Mouse (Mus musculus): ENCODE measurements around the gene Fgfr2.
"Not testable (repeated sequence)": the region's sequence is repeated elsewhere in the genome, so short reads cannot be mapped to it uniquely, and the experiment has no call there.

The Fgfr2 gene

DNA sequence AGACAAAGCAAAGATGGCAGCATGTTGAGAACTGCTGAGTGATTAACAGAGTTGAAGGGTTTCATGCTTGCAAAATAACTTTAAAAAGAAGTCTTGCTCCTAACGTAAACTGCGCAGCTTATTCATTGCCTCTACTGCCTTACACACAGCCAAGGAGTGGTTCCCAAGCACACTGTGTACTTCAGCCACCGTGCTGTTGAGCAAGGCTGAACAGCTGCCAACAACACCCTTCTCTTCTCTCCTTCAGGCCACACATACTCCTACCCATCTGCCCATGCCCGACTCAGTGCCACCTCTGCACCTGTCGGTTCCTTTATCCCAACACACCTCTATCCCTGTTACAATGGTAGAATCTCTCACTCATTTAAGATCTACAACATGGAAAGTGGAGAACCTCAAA lies 2620.1 kb downstream of the Fgfr2 start:
- DNase-seq (ENCODE audit: low read depth, low spot score) = no peak
- no peaks in the 10 kb centered on the region for H3K27me3 ChIP-seq (ENCODE audit: control insufficient read depth, insufficient read depth, low read length, poor library complexity, severe bottlenecking)
- H3K36me3 ChIP-seq (ENCODE audit: control insufficient read depth, insufficient read depth, low read length, poor library complexity, severe bottlenecking) = peaks cover 14% of the 10 kb centered on the region

DNA sequence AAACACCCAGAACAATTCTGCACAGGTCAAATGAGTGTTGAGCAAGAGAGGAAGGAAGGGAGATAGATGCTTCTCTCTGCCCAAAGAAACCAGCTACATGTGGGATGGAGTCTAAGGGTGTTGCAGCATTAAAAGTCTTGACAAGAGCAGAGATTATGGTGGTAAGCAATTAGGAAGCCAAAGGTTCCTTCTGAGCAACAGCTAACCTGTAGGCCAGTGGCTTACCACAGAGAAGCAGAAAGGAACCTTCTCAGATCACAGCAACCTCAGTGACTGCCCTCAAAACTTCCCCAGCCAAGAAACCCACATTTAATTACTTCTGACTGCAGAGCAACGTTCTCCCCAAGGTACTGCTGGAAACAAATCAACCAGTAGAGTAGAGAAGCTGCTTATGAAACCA lies 2621.7 kb downstream of the Fgfr2 start:
- Histone ChIP-seq H3K36me3 (ENCODE audit: control insufficient read depth, insufficient read depth, low read length, poor library complexity, severe bottlenecking) (peaks cover 9% of the 10 kb centered on the region), H3K27me3 (ENCODE audit: control insufficient read depth, insufficient read depth, low read length, poor library complexity, severe bottlenecking) (no peaks in the 10 kb centered on the region)
- DNase-seq (ENCODE audit: low read depth, low spot score) = no peak

DNA sequence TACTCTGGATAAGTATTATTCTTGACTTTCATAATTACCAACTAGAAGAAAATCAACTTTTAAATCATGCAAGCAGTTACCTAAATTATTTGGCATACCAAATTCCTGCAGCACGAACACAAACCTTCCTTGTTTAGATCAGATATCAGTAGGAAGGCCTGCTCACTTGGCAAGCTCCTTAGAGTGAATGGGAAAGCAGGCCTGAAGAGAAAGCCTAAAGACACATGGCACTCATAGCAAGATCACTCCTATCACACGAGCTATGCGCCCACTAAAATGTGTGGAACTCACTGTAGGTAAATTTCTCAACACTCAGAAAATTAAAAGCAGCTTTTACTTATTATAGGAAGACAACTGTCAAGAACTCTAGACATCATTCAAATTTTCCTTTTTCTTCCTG lies 2629.8 kb downstream of the Fgfr2 start:
- Histone ChIP-seq H3K36me3 (ENCODE audit: control insufficient read depth, insufficient read depth, low read length, poor library complexity, severe bottlenecking) (peaks cover 2% of the 10 kb centered on the region; the same call in 1 of the 2 replicates), H3K27me3 (ENCODE audit: control insufficient read depth, insufficient read depth, low read length, poor library complexity, severe bottlenecking) (no peaks in the 10 kb centered on the region)
- no peak for DNase-seq (ENCODE audit: low read depth, low spot score)

DNA sequence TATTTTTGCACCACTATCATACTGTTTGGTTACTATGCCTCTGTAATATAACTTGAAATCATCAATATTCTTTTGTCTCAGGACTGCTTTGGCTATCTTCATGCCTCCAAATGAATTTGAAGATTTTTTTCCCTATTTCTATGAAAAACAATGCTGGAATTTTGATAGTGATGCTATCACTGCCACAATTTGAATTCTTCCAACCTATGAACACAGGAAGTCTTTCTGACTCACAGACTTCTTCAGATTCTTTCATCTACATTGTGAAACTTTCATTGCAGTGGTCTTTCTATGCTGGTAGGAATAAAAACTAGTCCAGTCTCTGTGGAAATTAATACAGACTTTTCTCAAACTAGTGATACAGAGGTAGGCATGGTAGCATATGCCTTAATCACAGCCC lies 2631.1 kb downstream of the Fgfr2 start:
- Histone ChIP-seq H3K27me3 (ENCODE audit: control insufficient read depth, insufficient read depth, low read length, poor library complexity, severe bottlenecking) (no peaks in the 10 kb centered on the region), H3K36me3 (ENCODE audit: control insufficient read depth, insufficient read depth, low read length, poor library complexity, severe bottlenecking) (0 out of 2 replicates have a peak, but pooled peaks cover 2% of the 10 kb centered on the region)
- no peak for DNase-seq (ENCODE audit: low read depth, low spot score)

DNA sequence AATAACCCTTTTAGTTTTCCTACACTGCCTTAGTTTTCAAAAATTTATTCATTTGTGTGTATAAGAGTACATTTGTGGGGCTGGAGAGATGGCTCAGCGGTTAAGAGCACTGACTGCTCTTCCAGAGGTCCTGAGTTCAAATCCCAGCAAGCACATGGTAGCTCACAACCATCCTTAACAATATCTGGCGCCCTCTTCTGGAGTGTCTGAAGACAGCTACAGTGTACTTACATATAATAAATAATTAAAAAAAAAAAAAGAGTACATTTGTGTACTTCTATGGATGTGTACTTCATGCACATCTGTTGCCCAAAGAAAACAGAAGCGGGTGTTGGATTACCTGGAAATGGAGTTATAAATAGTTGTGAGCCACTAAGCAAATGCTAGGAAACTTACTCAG lies 2644.1 kb downstream of the Fgfr2 start:
- peak; percentile 27 for DNase-seq (ENCODE audit: low read depth, low spot score)
- H3K36me3 ChIP-seq (ENCODE audit: control insufficient read depth, insufficient read depth, low read length, poor library complexity, severe bottlenecking); H3K27me3 ChIP-seq (ENCODE audit: control insufficient read depth, insufficient read depth, low read length, poor library complexity, severe bottlenecking): not testable (repeated sequence)

DNA sequence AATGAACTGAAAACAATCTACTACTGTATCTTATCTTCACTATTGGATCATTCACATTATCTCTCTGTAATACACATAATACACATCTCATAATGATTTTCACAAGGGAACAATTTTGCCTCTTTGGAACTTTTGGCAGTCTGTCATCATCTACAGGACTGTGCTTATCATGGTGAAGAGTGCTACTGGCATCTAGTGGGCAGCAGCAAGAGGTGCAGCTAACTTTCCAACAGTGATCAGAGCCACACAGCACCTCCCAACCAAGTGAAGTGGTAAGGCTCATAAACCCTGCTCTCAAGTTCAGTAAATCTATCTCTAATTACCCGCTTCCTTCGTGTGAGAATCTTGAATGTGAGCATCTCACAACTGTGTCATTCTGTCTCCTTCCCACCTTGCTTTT lies 2647.2 kb downstream of the Fgfr2 start:
- peak; percentile 46 for DNase-seq (ENCODE audit: low read depth, low spot score)
- 0 out of 2 replicates have a peak, but pooled peaks cover 4% of the 10 kb centered on the region for H3K36me3 ChIP-seq (ENCODE audit: control insufficient read depth, insufficient read depth, low read length, poor library complexity, severe bottlenecking)
- H3K27me3 ChIP-seq (ENCODE audit: control insufficient read depth, insufficient read depth, low read length, poor library complexity, severe bottlenecking) = no peaks in the 10 kb centered on the region

DNA sequence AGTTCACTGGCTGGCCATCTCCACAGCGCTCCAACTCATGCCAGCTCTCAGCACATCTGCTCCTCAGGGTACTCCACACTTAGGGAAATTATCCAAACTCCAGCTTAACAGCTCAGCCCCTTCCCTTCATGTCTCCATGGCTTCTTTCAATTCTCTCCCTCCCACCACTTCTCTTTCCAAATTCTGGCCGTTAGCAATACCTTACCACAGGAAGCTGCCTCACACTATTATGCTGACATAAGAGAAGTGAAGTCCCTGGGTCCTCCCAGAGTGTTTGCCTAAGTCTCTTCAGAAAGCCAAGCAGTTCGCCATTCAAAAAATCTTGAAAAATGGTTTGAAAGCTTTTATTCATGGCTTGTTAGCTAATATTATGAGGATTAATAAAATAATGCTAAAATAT lies 2649.3 kb downstream of the Fgfr2 start:
- H3K27me3 ChIP-seq (ENCODE audit: control insufficient read depth, insufficient read depth, low read length, poor library complexity, severe bottlenecking) = no peaks in the 10 kb centered on the region
- H3K36me3 ChIP-seq (ENCODE audit: control insufficient read depth, insufficient read depth, low read length, poor library complexity, severe bottlenecking) = 0 out of 2 replicates have a peak, but pooled peaks cover 7% of the 10 kb centered on the region
- DNase-seq (ENCODE audit: low read depth, low spot score) = no peak

DNA sequence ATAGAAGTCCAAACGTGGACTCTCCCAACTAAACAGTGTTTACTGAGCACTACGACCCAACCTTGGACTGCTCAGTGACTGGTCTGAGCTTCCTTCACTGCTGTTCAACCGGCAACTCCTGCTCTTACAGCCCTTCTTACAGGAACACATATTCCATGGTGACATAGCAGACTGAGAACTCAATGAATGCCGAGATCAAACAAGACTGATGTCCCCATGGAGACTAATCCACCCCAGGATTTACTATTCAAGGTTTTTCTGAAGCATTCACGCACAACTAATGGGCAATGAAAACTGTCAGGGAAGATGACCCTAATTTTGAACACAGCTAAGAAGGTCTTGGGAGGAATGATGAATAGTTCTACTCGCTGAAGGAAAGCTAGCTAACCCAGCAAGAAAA lies 2650.5 kb downstream of the Fgfr2 start:
- no peaks in the 10 kb centered on the region for H3K27me3 ChIP-seq (ENCODE audit: control insufficient read depth, insufficient read depth, low read length, poor library complexity, severe bottlenecking)
- no peak for DNase-seq (ENCODE audit: low read depth, low spot score)
- 0 out of 2 replicates have a peak, but pooled peaks cover 7% of the 10 kb centered on the region for H3K36me3 ChIP-seq (ENCODE audit: control insufficient read depth, insufficient read depth, low read length, poor library complexity, severe bottlenecking)

DNA sequence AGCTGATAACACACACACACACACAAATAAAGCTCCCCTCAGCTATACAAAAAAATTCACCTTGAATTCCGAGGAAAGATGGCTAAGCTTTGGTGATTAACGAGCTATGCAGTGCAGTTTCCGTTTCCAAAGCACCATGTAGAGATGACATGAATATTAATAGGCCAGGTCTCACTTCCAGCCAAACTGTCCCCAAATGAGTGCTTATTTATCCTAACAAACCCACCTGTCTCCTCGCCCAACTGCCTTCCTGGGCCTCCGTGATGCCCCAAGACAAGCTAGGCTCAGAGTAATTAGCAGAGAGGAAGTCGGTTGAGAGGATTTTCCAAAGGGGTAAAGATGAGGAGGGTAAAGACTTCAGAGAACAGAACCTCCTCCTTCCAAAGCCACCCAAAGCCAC lies 2652.1 kb downstream of the Fgfr2 start:
- Histone ChIP-seq H3K36me3 (ENCODE audit: control insufficient read depth, insufficient read depth, low read length, poor library complexity, severe bottlenecking) (0 out of 2 replicates have a peak, but pooled peaks cover 7% of the 10 kb centered on the region), H3K27me3 (ENCODE audit: control insufficient read depth, insufficient read depth, low read length, poor library complexity, severe bottlenecking) (no peaks in the 10 kb centered on the region)
- DNase-seq (ENCODE audit: low read depth, low spot score) = no peak

DNA sequence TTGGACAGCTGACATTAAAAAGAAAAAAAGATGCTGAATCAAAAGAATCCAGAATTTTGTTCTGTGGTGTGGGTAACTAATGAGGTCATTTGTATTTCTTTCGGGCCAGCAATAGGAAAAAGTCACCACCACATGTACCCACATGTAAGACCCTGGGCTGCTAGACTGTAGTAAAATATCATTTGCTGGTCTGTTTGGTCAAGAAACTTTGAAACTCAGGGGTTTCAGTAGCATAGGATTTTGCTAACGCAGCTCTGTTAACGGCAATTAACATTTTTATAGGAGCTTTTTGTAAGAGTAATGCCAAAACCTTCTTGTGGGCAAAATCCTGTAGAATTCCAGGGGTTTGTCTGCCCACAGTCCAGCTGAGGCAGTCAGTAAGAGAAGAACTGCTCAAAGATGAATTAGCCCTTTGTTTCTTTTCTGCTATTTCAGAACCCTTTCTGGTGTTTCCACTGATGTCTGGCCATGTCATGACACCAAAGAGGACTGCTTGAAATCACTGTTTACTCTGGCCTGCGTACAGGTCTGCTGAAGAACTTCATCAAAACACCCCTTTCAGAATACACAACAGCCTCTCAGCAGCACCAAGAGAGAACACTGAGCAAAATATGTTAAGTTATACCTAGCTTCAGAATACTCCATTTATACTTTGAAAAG lies 2667.4 kb downstream of the Fgfr2 start:
- no peak for DNase-seq (ENCODE audit: low read depth, low spot score)
- no peaks in the 10 kb centered on the region for H3K27me3 ChIP-seq (ENCODE audit: control insufficient read depth, insufficient read depth, low read length, poor library complexity, severe bottlenecking)

DNA sequence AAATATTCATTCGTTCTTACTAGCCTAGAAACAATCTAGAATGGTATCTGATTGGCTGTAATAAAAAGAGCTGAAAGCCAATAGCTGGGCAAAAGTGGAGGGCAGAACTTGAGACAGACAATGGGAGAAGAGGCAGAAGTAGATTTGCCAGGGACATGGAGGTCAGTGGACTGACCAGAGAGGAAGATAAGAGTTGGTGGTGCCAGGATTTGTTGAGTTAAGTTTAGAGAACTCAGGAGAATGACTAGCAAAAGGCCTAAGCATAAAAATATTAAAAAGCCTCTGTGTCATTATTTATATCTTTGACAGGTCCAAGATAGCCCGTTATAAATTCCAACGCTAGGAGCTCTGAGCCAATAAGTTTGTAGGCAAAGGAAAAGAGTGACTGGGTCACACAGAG lies 2668.9 kb downstream of the Fgfr2 start:
- H3K36me3 ChIP-seq (ENCODE audit: control insufficient read depth, insufficient read depth, low read length, poor library complexity, severe bottlenecking) = peaks cover 4% of the 10 kb centered on the region; the same call in 1 of the 2 replicates
- no peaks in the 10 kb centered on the region for H3K27me3 ChIP-seq (ENCODE audit: control insufficient read depth, insufficient read depth, low read length, poor library complexity, severe bottlenecking)
- DNase-seq (ENCODE audit: low read depth, low spot score) = no peak

More for the DNA sequence above, 2667.4 kb downstream of the Fgfr2 start:
- peaks cover 4% of the 10 kb centered on the region; the same call in 1 of the 2 replicates for H3K36me3 ChIP-seq (ENCODE audit: control insufficient read depth, insufficient read depth, low read length, poor library complexity, severe bottlenecking)

DNA sequence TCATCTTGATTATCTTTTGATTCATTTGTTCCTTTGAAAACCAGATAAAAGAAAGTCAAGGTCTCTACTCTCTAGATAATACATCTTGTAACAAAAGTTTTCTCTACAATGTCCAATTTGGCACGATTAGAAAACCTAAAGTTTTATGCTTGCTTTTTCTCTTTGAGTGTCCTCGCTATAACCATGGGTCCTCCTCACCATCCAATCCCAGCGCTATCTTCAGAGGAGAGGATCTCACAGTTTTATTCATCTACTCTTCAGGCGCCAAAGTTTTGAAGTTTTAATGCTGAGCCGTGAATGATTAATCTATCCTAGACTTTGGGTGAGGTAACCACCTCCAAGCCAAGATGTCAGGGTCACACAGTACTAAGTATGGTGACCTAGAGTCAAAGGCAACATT lies 2687.4 kb downstream of the Fgfr2 start:
- 0 out of 2 replicates have a peak, but pooled peaks cover 2% of the 10 kb centered on the region for H3K36me3 ChIP-seq (ENCODE audit: control insufficient read depth, insufficient read depth, low read length, poor library complexity, severe bottlenecking)
- DNase-seq (ENCODE audit: low read depth, low spot score) = no peak
- H3K27me3 ChIP-seq (ENCODE audit: control insufficient read depth, insufficient read depth, low read length, poor library complexity, severe bottlenecking) = no peaks in the 10 kb centered on the region

DNA sequence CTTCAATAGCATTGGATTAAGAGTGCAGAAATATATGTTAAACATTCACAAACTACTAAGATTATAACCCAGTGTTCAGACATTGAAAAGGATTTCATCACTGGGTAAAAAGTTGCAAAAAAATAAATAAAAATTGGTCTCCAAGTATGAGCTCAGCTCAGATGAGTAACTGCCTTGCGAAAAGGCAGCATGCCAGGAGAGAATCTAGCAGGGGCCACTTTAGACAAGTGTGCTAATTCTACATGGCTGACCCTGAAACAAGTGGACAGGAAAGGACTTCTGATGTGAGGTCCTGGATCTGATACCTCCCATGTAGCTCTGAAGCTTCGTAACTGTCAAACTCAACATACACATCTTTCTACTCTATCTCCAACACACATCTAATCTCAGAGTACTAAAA lies 2691.0 kb downstream of the Fgfr2 start:
- Histone ChIP-seq H3K36me3 (ENCODE audit: control insufficient read depth, insufficient read depth, low read length, poor library complexity, severe bottlenecking) (0 out of 2 replicates have a peak, but pooled peaks cover 2% of the 10 kb centered on the region), H3K27me3 (ENCODE audit: control insufficient read depth, insufficient read depth, low read length, poor library complexity, severe bottlenecking) (no peaks in the 10 kb centered on the region)
- DNase-seq (ENCODE audit: low read depth, low spot score) = no peak

DNA sequence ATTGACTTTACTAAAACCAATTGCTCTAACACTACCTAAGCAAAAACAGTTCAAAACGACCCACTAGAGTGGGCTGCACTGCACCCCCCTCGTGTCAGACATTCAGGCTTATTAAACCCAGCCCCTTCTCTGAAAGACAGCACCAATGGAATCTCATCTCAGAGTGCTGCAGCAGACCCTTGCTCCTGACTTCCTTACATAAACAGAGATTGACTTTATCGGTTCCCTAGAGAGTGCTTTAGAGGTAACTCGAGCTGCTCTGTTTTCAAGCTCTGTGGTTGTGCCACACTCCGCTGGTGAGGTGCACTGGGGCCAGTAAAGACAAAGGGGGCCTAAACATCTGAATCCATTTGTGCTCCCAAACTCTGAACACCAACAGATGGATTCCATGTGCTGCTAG lies 2696.6 kb downstream of the Fgfr2 start:
- Histone ChIP-seq H3K36me3 (ENCODE audit: control insufficient read depth, insufficient read depth, low read length, poor library complexity, severe bottlenecking) (no peaks in the 10 kb centered on the region), H3K27me3 (ENCODE audit: control insufficient read depth, insufficient read depth, low read length, poor library complexity, severe bottlenecking) (no peaks in the 10 kb centered on the region)

DNA sequence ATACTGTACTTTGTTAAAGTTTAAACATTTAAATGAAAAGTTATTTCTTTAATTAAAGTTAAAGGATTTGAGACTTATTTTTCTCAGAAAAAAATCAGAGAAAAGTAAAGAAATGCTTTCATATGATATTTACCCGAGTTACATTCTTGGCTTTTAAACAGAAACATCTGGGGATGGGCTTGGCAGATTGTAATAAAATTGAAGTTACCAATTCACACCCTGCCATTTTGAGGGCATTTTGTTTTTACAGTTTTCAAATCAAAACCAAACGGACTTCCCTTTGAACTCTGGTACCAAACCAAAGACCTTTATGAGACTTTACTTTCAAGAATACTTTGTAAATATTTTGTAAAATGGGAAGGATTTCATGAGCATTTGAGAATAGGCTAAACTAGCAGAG lies 2697.2 kb downstream of the Fgfr2 start:
- no peak for DNase-seq (ENCODE audit: low read depth, low spot score)
- H3K36me3 ChIP-seq (ENCODE audit: control insufficient read depth, insufficient read depth, low read length, poor library complexity, severe bottlenecking) = no peaks in the 10 kb centered on the region

More for the DNA sequence above, 2696.6 kb downstream of the Fgfr2 start:
- no peak for DNase-seq (ENCODE audit: low read depth, low spot score)

DNA sequence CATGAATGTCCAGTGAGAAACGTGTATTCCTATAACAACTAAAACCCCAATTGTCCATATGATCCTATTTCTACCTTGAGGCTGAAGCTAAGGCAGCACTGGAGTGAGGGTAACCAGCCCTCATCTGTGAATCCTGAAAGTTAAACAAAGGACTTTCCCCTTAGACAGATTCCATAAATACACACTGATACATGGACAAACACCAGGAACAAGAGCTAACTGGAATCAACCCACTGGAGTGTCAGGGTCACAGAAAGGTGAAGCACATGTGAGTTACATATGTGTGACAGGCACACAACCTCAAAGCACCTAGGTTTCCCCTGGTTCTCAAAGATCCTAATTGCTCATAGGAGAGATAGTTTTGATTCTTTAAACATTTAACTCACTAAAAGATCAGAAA lies 2703.2 kb downstream of the Fgfr2 start:
- Histone ChIP-seq H3K27me3 (ENCODE audit: control insufficient read depth, insufficient read depth, low read length, poor library complexity, severe bottlenecking) (no peaks in the 10 kb centered on the region), H3K36me3 (ENCODE audit: control insufficient read depth, insufficient read depth, low read length, poor library complexity, severe bottlenecking) (0 out of 2 replicates have a peak, but pooled peaks cover 2% of the 10 kb centered on the region)
- no peak for DNase-seq (ENCODE audit: low read depth, low spot score)

More for the DNA sequence above, 2697.2 kb downstream of the Fgfr2 start:
- H3K27me3 ChIP-seq (ENCODE audit: control insufficient read depth, insufficient read depth, low read length, poor library complexity, severe bottlenecking) = no peaks in the 10 kb centered on the region
